Mouse (Mus musculus): Measurements from ENCODE around the gene Ttyh1.

Ttyh1 gene

DNA sequence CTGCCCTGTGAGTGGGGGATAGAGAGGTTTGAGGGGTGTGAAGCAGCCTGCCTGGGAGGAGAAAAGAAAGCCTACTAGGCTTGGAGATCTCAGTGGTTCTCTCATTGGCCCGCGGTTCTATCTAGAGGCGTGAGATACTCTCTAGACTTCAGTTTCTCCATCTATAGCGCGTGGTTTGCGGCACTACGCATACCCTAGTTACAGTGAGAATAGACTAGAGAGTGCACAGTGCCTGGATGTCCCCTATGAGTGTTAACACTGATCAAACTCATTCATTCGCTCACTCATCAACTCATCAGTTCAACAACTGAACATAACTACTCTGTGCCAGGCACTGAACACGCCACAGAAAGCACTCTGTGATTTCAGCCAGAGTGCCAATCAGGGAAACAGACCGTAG lies 3.6 kb downstream of the Ttyh1 start:
- DNase-seq (ENCODE audit: low spot score), result no peak

DNA sequence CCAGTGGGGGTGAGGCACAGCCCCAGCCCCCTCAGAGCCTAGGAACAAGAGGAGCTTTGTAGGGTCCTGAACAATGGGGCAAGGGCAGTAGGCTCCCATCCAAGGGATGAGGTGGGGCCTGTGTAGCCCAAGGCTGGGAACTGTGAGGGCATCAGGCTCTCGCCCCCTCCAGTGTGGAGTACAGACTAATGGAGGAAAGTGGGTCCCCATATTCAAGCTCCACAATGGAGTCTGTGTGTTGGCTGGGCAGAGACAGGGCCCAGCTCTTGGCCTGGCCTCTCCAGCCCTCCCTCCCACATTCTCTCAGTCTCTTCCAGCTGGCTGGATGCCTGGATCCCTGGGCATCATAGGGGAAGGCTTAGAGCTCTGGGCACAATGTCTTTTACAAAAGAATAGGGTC lies 4.5 kb downstream of the Ttyh1 start:
- peak; percentile 86 for DNase-seq (ENCODE audit: low spot score)

DNA sequence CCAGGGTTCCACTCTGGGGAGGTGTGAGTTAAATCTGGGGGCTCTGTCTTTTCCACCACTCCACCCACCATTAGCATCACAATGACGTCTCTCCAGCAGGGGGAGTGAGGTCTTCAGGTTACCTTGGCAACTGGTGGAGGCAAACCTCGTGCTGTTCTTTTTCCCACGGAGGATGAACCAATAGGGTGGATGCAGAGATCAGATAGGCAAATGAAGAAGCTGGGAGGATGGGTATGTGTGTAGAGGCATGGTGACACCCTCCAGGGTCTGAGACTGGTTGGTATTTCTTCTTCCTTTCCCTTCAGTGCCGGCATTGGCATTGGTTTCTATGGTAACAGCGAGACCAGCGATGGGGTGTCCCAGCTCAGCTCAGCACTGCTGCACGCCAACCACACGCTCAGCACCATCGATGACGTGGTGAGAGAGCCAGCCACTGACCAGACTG lies 5.1 kb downstream of the Ttyh1 start:
- DNase-seq (ENCODE audit: low spot score), result peak; percentile 65

DNA sequence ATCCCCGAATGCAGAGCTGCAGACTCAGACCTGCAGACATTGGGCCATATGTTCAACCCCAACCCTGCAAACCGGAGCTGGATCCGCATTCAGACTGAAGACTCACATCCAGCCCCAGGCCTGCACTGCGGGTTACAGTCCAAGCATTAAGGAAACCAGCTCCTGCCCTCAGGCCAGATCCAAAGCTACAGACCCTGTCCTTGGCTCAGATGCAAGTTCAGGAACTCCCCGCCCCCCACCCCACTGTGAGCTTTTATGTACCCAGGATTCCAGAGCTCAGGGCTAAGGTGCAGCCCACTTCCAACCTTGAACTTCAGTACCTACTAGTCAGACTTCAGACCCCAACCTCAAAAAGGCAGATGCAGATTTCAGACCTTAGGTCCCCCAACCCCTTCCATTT lies 5.6 kb downstream of the Ttyh1 start:
- DNase-seq (ENCODE audit: low spot score), result no peak

DNA sequence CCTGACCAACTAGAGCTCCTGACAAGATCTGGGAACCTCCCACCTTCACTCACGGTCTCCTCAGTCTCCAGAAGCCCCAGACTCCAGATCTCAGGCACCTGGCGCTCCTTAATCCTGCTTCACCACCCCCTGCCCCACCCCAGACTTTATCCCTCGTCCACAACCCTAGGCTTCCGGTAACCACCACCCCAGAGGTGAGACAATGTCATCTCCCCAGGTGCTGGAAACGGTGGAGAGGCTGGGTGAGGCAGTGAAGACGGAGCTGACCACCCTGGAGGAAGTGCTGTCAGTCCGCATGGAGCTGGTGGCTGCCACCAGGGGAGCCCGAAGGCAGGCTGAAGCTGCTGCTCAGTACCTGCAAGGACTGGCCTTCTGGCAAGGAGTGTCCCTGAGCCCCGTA lies 6.1 kb downstream of the Ttyh1 start:
- DNase-seq (ENCODE audit: low spot score), result peak; percentile 53

DNA sequence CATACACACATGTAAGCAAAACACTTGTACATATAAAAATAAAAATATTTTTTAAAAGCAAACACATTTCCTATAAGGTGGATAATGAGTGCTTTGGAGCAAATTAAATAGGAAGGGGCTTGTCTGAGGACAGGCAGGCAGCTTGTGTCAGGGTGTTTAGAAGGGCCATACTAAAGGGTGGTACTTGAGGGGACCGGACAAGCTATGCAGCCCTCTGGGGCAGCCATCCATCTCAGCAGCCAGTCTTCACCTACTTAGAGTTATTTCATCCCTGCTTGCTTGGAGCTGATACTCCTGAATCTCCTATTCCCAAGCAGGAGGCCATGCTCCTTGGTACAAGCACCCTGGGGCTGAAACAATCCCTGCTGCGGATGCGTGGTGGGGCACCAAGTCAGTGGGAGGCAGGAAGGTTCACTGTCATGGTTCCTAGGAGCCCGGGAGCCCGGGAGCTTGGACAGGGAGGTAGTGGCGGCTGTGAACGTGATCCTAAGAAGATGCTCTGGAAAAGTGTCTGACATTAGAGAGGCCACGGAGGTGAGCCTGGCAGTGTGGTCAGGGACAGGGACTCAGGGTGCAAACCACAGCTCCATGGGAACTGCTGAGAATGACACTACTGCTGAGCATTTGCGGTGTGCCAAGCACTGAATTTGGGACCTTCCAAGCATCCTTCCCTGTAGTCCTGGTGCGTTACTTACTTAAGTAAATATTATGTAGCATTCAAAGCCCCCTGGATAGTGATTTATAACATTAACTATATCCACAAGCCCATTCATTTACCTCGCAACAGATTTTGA lies 8.0 kb downstream of the Ttyh1 start:
- DNase-seq (ENCODE audit: low spot score), result peak; percentile 53

DNA sequence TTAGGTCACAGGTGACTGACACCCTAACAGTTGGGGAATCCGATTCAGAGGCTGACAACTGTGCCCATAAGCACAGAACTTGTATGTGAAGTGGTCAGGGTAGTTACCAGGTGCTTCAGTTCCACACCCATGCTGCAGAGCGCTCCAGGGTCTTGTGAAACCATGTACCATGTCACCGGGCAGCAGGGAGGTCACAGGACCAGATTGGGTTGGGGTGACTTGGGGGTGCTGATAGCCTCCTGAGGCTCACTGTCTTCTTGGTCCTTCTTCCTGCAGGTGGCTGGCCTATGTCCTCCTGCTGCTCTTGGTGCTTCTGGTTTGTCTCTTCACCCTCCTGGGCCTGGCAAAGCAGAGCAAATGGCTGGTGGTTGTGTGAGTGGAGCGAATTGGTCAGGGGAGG lies 8.7 kb downstream of the Ttyh1 start:
- DNase-seq (ENCODE audit: low spot score), result peak; percentile 37

DNA sequence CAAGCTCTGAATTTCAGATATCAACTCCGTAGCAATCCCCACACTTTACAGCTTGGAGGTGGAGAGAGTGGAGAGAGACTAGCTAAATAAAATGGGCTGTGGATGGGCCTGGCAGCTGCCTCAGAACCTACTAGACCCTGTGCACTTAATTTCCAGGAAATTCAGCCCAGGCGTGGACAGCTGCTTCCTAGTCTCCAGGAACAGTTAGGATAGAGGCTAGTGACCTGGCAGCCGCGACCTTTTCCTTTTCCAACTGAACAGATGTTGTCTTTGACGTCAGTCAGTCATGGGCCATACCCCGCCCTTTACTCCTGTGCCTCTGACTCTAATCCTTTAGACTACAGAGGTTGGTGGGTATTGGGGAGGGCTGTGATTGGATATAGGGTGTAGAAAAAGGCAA lies 9.7 kb downstream of the Ttyh1 start:
- DNase-seq (ENCODE audit: low spot score), result peak; percentile 43

DNA sequence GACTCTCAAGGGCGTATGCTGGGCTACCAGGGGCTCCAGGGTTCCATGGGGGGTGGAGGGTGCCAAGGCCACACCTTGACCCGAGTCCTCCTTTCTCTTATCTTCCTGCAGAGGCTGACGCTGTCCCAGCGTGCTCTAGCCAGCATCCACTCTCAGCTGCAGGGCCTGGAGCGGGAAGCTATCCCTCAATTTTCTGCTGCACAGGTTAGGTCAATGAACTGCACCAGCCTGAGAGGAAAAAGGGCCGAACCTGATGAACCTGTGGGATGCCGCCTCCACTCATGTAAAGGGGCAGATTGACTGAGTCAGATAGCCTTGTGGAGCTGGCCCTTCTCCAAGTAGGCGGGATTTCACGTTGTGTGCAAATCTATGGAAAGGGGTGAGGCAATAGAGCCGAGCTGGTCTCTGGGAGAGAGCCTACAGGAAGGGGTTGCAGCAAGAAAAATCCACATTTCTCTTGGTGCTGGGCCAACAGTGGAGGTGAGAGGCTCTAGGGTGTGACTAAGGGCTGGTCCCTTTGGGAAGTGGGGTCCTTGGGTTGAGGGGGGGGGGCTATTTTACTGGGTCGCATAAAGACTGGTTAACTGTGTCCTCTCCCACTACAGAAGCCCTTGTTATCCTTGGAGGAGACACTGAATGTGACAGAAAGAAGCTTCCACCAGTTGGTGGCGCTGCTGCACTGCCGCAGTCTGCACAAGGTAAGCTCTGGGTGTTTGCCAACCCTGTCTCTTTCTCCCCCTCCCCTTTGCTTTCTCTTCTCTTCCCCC lies 11.7 kb downstream of the Ttyh1 start:
- DNase-seq (ENCODE audit: low spot score), result peak; percentile 92

DNA sequence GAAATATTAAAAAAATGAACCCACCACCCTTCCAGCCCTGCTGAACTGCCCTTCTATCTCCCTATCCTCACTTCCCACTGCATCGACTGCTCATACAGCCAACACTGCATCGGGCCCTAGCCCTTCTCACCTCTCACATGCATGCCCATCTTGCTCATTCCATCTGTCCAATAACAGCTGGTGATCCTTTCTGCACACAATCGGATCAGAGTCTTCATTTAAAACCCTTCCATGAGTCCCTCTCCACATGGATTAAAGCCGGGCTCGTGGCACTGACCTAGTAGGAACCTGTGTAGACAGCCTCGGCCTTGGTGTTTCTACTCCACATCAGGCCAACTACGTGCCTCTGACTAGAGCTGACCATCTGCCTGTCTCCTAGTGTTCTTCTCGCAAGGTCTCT lies 12.8 kb downstream of the Ttyh1 start:
- no peak for DNase-seq (ENCODE audit: low spot score)

DNA sequence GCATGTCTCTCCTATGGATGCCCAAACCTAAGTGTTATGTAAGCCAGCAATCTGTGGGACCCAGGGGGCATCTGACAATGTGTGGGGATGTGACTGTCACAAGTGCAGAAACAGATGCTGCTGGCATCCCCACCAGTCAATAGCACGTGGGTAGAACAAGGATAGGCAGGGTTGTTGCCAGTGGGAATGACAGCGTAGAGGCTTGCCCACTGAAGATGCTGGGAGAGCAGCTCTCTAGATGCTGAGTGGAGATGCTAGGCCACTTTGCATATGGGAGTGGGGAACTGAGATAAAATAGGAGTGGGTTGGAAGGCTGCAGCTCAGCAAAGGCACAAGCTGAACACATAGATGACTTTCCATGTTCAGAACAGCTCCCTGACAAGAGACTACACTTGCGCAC lies 13.4 kb downstream of the Ttyh1 start:
- no peak for DNase-seq (ENCODE audit: low spot score)

DNA sequence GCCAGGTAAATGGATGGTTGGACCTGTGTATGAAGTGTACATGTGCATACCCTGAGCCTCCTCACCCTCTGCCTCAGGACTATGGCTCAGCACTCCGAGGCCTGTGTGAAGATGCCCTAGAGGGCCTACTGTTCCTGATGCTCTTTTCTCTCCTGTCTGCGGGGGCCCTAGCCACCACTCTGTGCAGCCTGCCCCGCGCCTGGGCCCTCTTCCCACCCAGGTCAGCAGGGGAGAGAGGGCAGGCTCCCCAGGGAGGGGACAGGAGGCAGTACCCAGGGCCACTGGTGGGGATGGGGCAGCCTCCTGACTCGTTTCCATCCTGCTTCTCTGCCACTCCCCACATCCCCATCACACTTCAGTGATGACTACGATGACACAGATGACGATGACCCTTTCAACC lies 13.8 kb downstream of the Ttyh1 start:
- peak; percentile 42 for DNase-seq (ENCODE audit: low spot score)

DNA sequence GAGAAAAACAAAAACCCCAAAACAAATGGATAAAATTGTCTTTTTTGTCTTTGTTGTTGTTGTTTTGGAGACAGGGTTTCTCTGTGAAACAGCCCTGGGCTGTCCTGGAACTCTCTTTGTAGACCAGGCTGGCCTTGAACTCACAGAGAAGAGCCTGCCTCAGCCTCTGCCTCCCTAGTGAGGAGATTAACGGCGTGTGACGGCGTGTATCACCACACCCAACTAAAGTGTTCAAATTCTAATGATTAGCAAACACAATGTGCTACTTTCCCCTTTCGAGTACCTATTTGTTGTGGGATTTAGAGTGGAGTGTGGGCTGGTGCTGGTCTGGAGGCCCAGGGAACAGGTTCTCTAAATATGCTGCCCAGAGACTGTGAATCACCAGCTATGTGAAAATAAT lies 15.7 kb downstream of the Ttyh1 start:
- DNase-seq (ENCODE audit: low spot score), result no peak

DNA sequence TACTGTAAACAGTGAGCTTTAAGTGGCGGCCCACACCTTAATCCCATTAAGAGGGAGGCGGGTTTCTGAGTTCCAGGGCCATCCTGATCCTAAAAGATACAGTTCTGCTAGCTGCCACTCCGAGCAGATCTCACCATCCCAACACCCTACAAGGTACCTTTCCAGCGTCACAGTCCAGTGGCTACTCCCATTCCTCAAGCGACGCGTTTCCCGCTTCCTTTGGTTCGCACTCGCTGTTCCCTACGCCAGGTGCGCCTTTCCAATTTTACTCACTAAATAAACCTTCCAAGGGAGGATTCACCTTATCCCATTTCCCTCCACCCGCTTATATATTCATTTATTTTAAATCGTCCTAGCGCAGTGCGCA lies 17.2 kb downstream of the Ttyh1 start:
- DNase-seq (ENCODE audit: low spot score), result no peak

DNA sequence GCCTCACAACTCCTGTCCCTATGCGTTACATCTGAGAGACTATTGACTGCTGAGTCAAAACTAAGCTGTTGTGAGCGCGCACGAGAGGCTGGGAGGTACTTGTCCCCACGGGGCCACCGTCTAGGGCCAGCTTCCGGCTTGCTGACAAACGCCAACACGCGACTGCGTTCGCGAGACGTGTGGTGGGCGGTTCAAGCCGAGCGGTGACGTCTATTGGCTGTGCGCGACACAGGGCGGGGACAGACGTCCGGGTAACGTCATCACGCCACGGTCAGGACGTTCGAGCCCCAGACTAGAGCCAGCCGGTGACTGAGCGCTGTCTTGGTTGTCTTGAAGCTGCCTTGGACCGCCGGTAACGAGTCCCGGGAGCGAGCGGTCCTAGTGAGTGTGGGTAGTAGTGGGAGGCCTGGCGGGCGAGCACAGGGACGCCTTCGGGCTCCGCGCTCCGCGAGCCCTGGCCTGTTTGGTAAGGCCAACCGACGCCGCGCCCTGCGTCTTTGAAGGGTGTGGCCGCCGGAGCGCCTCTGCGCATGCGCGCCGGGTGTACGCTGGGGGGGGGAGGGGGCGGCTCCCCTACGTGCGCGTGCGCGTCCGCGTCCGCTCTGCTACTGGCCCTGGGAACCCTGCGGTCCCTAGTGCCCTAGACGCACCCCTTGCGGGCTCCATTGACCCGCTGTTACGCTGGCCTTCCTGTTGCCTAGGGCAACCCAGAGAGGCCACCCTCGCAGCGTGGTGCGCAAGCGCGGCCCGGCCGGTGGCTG lies 17.7 kb downstream of the Ttyh1 start, which contains the start of gene Leng8:
Gene Leng8, plus strand, starts transcription at position 269 of the 761 bp plus-strand sequence.
- DNase-seq (ENCODE audit: low spot score), result peak; percentile 97

DNA sequence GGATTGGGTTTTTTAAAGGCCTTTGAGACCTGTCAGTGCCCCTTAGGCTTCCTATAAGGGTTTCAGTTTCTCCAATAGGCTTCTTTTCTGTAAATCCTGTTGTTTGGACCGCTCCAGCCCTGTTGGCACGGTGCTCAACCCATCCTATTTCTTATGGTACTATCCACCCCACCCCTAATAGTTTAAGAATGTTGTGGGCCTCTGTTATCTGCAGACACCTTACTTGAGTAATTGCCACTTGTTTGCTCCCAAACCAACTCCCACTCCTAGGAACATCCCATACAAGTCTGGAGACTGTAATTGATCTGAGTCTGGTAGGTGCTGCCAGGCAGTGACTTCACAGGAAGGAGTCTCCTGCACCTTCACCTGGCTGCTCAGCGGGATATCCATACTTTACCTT lies 18.5 kb downstream of the Ttyh1 start:
- no peak for DNase-seq (ENCODE audit: low spot score)

DNA sequence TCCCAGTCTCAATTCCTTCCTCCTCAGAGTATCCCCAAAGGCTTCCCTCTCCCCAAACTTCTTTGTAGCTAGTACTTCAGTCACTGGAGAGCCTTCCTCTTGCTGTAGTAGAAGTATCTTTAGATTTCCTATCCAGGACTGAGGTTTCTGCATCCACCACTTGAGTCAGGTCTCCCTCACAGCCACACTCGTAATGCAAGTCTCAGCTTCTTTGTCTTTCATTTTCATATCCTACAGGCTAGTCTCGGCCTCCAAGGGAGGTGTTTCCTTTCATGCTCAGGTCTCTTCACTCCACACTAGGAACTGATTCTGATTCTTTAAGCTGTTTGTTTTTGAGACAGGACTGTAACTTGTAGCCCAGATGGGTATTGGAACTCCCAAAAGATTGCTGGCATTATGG lies 19.0 kb downstream of the Ttyh1 start:
- DNase-seq (ENCODE audit: low spot score), result no peak

DNA sequence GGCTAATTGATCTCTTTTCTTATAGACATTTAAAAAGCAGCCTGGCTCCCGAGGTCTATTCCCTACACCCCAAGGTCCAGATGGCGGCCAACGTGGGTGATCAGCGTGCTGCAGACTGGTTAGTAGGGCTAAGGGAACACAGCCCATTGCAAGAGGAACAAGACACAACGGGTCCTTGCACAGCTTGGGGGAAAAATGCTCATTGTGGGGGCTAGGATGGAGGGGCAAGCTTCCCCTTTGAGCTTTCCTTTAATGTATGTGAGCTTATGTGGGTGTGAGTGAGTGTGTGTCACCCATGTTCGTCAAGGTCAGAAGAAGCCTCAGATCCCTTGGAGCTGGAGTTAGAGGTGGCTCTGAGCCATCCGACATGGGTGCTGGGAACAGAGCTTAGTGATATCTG lies 19.5 kb downstream of the Ttyh1 start:
- peak; percentile 38 for DNase-seq (ENCODE audit: low spot score)

DNA sequence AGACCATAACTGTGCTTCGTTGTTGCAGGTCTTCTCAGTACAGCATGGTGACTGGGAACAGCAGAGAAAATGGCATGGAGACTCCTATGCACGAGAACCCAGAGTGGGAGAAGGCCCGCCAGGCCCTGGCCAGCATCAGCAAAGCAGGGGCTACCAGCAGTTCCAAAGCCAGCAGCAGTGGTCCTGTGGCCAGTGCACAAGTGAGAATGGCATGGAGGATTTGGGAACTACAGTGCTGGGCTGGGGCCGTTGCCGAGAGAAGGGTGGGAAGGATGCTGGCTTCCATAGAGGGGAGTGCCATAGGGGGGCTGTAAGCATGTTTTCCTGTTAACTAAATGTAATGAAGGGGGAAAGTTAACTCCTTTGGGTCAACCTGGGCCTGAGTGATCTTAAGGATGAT lies 20.2 kb downstream of the Ttyh1 start:
- peak; percentile 33 for DNase-seq (ENCODE audit: low spot score)

DNA sequence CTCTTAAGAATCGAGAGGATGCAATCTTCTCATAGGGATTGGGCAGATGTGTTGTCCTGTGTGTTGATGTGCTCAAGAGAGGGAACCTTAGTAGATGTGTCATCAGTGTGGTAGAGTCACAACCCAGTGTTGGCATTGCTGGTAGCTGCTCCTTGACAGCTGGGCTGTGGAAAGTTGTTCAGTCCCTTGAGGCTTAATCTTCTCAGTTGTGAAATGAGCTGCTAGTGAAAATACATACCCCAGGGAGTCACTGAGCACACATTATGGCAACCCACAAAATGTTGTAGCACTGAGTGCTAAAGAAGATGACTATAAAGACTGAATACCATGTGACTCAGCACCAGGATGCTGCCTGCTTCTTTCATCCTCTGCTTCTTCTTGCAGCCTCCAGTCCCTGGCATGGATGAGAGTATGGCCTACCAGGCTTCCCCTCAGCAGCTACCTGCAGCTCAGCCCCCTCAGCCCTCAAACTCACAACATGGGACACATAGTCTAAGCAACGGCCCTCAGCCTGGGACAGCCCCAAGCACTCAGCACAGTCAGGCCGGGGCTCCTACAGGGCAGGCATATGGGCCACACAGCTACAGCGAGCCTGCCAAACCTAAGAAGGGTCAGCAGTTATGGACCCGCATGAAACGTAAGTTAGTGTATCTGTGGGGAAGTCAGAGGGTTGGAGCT lies 22.6 kb downstream of the Ttyh1 start:
- DNase-seq (ENCODE audit: low spot score), result peak; percentile 39

DNA sequence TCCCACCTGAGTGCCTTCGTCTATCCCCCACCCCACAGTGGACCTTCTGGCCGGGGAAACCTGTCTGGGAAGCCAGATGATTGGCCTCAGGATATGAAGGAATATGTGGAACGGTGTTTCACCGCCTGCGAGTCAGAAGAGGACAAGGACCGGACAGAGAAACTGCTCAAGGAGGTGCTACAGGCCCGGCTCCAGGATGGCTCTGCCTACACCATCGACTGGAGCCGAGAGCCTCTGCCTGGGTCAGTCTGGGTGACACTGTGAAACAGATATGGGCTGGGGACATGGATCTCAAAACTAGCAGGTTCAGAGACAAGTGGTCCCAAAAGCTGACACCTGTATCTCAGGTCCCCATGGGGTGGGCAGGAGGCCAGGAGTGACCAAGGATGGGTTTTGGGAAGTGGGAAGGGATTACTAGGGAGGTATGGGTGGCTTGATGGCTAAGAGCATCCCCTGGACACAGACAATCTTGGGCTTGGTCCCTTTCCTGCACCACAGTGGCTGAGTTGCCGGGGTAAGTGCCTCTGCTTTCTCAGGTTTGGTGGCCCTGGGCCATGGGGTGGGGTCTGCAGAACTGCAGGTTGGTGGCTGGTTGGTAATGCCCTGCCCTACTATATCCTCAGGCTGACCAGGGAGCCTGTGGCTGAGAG lies 23.7 kb downstream of the Ttyh1 start:
- peak; percentile 46 for DNase-seq (ENCODE audit: low spot score)

DNA sequence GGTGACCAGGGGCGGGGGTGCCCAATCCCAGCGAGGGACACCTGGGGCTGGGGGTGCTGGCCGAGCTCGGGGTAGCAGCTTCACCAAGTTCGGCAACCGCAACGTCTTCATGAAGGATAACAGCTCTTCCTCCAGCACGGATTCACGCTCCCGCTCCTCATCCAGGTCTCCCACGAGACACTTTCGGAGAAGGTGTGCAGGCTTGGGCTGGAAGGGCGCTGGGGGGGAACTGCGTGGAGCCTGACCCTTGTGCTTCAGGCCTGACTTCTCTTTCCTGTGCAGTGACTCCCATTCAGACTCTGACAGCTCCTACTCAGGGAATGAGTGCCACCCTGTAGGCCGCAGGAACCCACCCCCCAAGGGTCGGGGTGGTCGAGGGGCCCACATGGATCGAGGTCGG lies 24.3 kb downstream of the Ttyh1 start:
- peak; percentile 47 for DNase-seq (ENCODE audit: low spot score)

Measured in testis, postnatal 10 days (tissue).